Comparison of ENCODE assay signal across 32 mouse cellular contexts in the genomic region with DNA sequence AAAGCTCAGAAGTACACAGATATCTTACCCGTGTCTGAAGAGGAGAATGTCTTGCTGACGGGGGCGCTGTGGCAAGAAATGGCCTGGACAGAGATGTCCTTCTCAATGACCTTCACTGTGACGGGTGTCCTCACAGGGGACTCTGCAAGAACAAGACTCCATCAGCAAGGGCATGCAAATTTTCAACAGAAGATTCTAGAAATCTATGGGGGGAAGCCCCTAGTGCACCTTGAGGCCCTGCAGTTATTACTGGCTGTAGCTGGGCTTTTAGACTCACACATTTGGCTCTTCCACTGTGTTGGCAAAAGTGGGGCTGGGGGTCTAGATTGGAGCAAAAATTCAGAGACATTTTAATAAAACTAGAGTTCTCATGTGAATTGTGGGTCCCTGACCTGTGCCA.
"Had no signal": no experiment of that assay in that cellular context is flagged by ENCODE, and none has a peak within 500 bp of the region (broad histone marks: within the 10 kb centered on the region; RNA-seq: fewer than 3 reads in every experiment).

No protein-coding gene starts in this region.

- H3K9me3 ChIP-seq: limb, embryonic 10.5 days; limb, embryonic 12.5 days; limb, embryonic 13.5 days; limb, embryonic 15.5 days; liver, embryonic 12.5 days; liver, embryonic 13.5 days; liver, embryonic 15.5 days; lung, embryonic 15.5 days; megakaryocyte, embryonic 14.5 days; midbrain, embryonic 10.5 days; midbrain, embryonic 12.5 days; midbrain, embryonic 13.5 days; midbrain, embryonic 15.5 days; neural tube, embryonic 12.5 days; neural tube, embryonic 13.5 days had no signal

- H3K4me1 ChIP-seq: limb, embryonic 10.5 days; limb, embryonic 12.5 days; limb, embryonic 13.5 days; limb, embryonic 15.5 days; liver, embryonic 12.5 days; liver, embryonic 13.5 days; liver, embryonic 15.5 days; lung, embryonic 15.5 days; megakaryocyte, embryonic 14.5 days; midbrain, embryonic 10.5 days; midbrain, embryonic 12.5 days; midbrain, embryonic 13.5 days; midbrain, embryonic 15.5 days; neural tube, embryonic 12.5 days; neural tube, embryonic 13.5 days had no signal

- H3K27me3 ChIP-seq: limb, embryonic 12.5 days; limb, embryonic 13.5 days; limb, embryonic 15.5 days; liver, embryonic 12.5 days; liver, embryonic 13.5 days; liver, embryonic 15.5 days; lung, embryonic 15.5 days; megakaryocyte, embryonic 14.5 days; midbrain, embryonic 12.5 days; midbrain, embryonic 13.5 days; midbrain, embryonic 15.5 days; neural tube, embryonic 12.5 days; neural tube, embryonic 13.5 days had no signal

- H3K27ac ChIP-seq: limb, embryonic 10.5 days; limb, embryonic 12.5 days; limb, embryonic 13.5 days; limb, embryonic 15.5 days; liver, embryonic 12.5 days; liver, embryonic 13.5 days; liver, embryonic 14.5 days; liver, embryonic 15.5 days; lung, embryonic 15.5 days; macrophage; midbrain, embryonic 10.5 days; midbrain, embryonic 12.5 days; midbrain, embryonic 13.5 days; midbrain, embryonic 15.5 days; neural tube, embryonic 12.5 days; neural tube, embryonic 13.5 days had no signal

- H3K4me2 ChIP-seq: limb, embryonic 12.5 days; limb, embryonic 13.5 days; limb, embryonic 15.5 days; liver, embryonic 11.5 days; liver, embryonic 12.5 days; liver, embryonic 13.5 days; liver, embryonic 15.5 days; lung, embryonic 14.5 days; lung, embryonic 15.5 days; midbrain, embryonic 11.5 days; midbrain, embryonic 12.5 days; midbrain, embryonic 13.5 days; midbrain, embryonic 15.5 days; neural tube, embryonic 12.5 days; neural tube, embryonic 13.5 days had no signal

- H3K4me3 ChIP-seq: limb, embryonic 10.5 days; limb, embryonic 12.5 days; limb, embryonic 13.5 days; limb, embryonic 15.5 days; liver, embryonic 12.5 days; liver, embryonic 13.5 days; liver, embryonic 15.5 days; lung, embryonic 15.5 days; megakaryocyte, embryonic 14.5 days; midbrain, embryonic 10.5 days; midbrain, embryonic 12.5 days; midbrain, embryonic 13.5 days; midbrain, embryonic 15.5 days; myocyte; neural tube, embryonic 12.5 days; neural tube, embryonic 13.5 days had no signal

- ATAC-seq: liver, embryonic 12.5 days; liver, postnatal 0 days; lung, postnatal 0 days; midbrain, embryonic 13.5 days; midbrain, embryonic 15.5 days; midbrain, embryonic 16.5 days had no signal

- DNase-seq: left cerebral cortex, postnatal 4 days; liver; liver, embryonic 13.5 days; liver, postnatal 0 days; lung, adult 18-20 months; lung, adult 2 months; lung, embryonic 14.5 days; lung, postnatal 10 days; lung, postnatal 14 days; lung, postnatal 36 days; midbrain, embryonic 14.5 days had no signal

- H3K9ac ChIP-seq: limb, embryonic 12.5 days; limb, embryonic 13.5 days; limb, embryonic 15.5 days; liver, embryonic 12.5 days; liver, embryonic 13.5 days; liver, embryonic 14.5 days; liver, embryonic 15.5 days; liver, postnatal 0 days; lung, embryonic 14.5 days; lung, embryonic 15.5 days; midbrain, embryonic 12.5 days; midbrain, embryonic 13.5 days; midbrain, embryonic 15.5 days; neural tube, embryonic 12.5 days; neural tube, embryonic 13.5 days had no signal

- H3K36me3 ChIP-seq: liver, embryonic 13.5 days; neural tube, embryonic 12.5 days had no signal
